In the genomic region with DNA sequence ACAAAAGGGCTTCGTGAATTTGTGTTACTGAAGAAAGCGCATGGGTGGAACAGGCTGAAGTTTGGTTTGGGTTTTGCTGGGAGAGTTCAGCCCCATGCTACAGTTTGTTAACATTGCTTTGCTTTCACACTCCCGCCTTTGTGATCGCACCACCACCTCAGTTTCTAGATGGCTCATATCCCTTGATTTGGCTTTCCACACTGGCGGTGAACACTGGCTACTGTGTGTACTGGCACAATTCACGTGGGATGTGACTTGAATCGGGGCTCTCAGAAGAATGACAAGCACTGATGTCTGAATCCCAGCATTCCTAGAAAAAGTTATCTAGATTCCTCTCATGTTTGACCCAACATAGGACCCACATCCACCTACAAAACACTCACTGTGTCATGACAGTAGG, we compare ENCODE assay signal across 23 mouse cellular contexts.
DNase-seq lines count a peak whose midpoint lies in the region; ATAC-seq lines count a peak whose summit lies in the region.
"Had no signal": no experiment of that assay in that cellular context is flagged by ENCODE, and none has a peak within 500 bp of the region (broad histone marks: within the 10 kb centered on the region; RNA-seq: fewer than 3 reads in every experiment).

No protein-coding gene starts in this region.

- H3K4me2 ChIP-seq in embryonic facial prominence, embryonic 13.5 days = no peak overlapping the region
- H3K4me2 ChIP-seq in hindbrain, embryonic 16.5 days (ENCODE audit: low read length) = no peak overlapping the region
- no peak overlapping the region for H3K4me2 ChIP-seq in hindbrain, embryonic 11.5 days (replicated peaks; ENCODE audit: low read depth, low read length)
- no peak overlapping the region for H3K4me2 ChIP-seq in midbrain, embryonic 15.5 days
- no peak overlapping the region for H3K4me2 ChIP-seq in midbrain, embryonic 13.5 days (replicated peaks)
- H3K4me2 ChIP-seq: embryonic facial prominence, embryonic 12.5 days; heart, embryonic 13.5 days; hindbrain, embryonic 13.5 days had no signal

- H3K27me3 ChIP-seq in embryonic facial prominence, embryonic 13.5 days = no peaks in the 10 kb centered on the region
- H3K27me3 ChIP-seq in embryonic facial prominence, embryonic 10.5 days (replicated peaks; ENCODE audit: low read depth, poor library complexity, severe bottlenecking) = no peaks in the 10 kb centered on the region
- no peaks in the 10 kb centered on the region for H3K27me3 ChIP-seq in hindbrain, embryonic 16.5 days (replicated peaks; ENCODE audit: control insufficient read depth, insufficient read depth, low read length)
- no peaks in the 10 kb centered on the region for H3K27me3 ChIP-seq in hindbrain, embryonic 11.5 days (ENCODE audit: control insufficient read depth, insufficient read depth, low read length)
- H3K27me3 ChIP-seq in midbrain, embryonic 15.5 days (replicated peaks) = no peaks in the 10 kb centered on the region
- no peaks in the 10 kb centered on the region for H3K27me3 ChIP-seq in midbrain, embryonic 13.5 days
- H3K27me3 ChIP-seq: embryonic facial prominence, embryonic 12.5 days; heart, embryonic 13.5 days; hindbrain, embryonic 13.5 days had no signal

- H3K4me1 ChIP-seq in embryonic facial prominence, embryonic 13.5 days = peaks cover 13% of the 10 kb centered on the region
- H3K4me1 ChIP-seq in embryonic facial prominence, embryonic 10.5 days = peaks cover 12% of the 10 kb centered on the region; the same call in 1 of the 2 replicates
- no peaks in the 10 kb centered on the region for H3K4me1 ChIP-seq in hindbrain, embryonic 16.5 days (ENCODE audit: control insufficient read depth, insufficient read depth, low read depth, low read length)
- no peaks in the 10 kb centered on the region for H3K4me1 ChIP-seq in hindbrain, embryonic 11.5 days (replicated peaks; ENCODE audit: control insufficient read depth, insufficient read depth, low read length)
- H3K4me1 ChIP-seq in midbrain, embryonic 15.5 days = no peaks in the 10 kb centered on the region
- no peaks in the 10 kb centered on the region for H3K4me1 ChIP-seq in midbrain, embryonic 13.5 days (replicated peaks)
- H3K4me1 ChIP-seq: embryonic facial prominence, embryonic 12.5 days; heart, embryonic 13.5 days; hindbrain, embryonic 13.5 days had no signal

- H3K9me3 ChIP-seq in embryonic facial prominence, embryonic 13.5 days = no peaks in the 10 kb centered on the region; the same call in 1 of the 2 replicates
- H3K9me3 ChIP-seq in embryonic facial prominence, embryonic 10.5 days = no peaks in the 10 kb centered on the region
- no peaks in the 10 kb centered on the region for H3K9me3 ChIP-seq in hindbrain, embryonic 16.5 days (ENCODE audit: control insufficient read depth, low read length)
- H3K9me3 ChIP-seq in hindbrain, embryonic 11.5 days (ENCODE audit: control insufficient read depth, low read length) = no peaks in the 10 kb centered on the region
- H3K9me3 ChIP-seq in midbrain, embryonic 15.5 days = no peaks in the 10 kb centered on the region
- H3K9me3 ChIP-seq in midbrain, embryonic 13.5 days = no peaks in the 10 kb centered on the region
- H3K9me3 ChIP-seq: embryonic facial prominence, embryonic 12.5 days; heart, embryonic 13.5 days; hindbrain, embryonic 13.5 days had no signal

- H3K9ac ChIP-seq in embryonic facial prominence, embryonic 13.5 days = no peak overlapping the region
- no peak overlapping the region for H3K9ac ChIP-seq in hindbrain, embryonic 16.5 days (ENCODE audit: low read depth, low read length)
- H3K9ac ChIP-seq in hindbrain, embryonic 11.5 days (ENCODE audit: low read depth, low read length) = no peak overlapping the region
- no peak overlapping the region for H3K9ac ChIP-seq in midbrain, embryonic 15.5 days
- no peak overlapping the region for H3K9ac ChIP-seq in midbrain, embryonic 13.5 days (replicated peaks)
- H3K9ac ChIP-seq: embryonic facial prominence, embryonic 12.5 days; heart, embryonic 13.5 days; hindbrain, embryonic 13.5 days had no signal

- DNase-seq in embryonic facial prominence, embryonic 10.5 days (ENCODE audit: low spot score) = no peak
- no peak for DNase-seq in hindbrain, embryonic 11.5 days (ENCODE audit: low spot score)
- DNase-seq in right cerebral cortex, postnatal 10 days (ENCODE audit: low spot score in 2 of 2) = peak; percentile 28 to 34
- no peak for DNase-seq in right cerebral cortex, postnatal 36 days (ENCODE audit: low spot score in 2 of 2)
- DNase-seq: adrenal gland, adult 8-10 months; adrenal gland, postnatal 36 days; B cell, adult 2 months; cerebellum, adult 11 months; cerebellum, adult 8-10 months; cerebellum, postnatal 14 days; embryo, embryonic 11 days; gastrocnemius, postnatal 14 days; heart, postnatal 36 days had no signal

- WGBS in embryonic facial prominence, embryonic 13.5 days = 79% methylated on average over 7 of the region's 7 CpGs
- WGBS in embryonic facial prominence, embryonic 10.5 days = 94% methylated on average over 7 of the region's 7 CpGs
- WGBS in hindbrain, embryonic 16.5 days = 90% methylated on average over 7 of the region's 7 CpGs
- WGBS in hindbrain, embryonic 11.5 days = 87% methylated on average over 7 of the region's 7 CpGs
- 86% methylated on average over 7 of the region's 7 CpGs for WGBS in midbrain, embryonic 15.5 days
- 91% methylated on average over 7 of the region's 7 CpGs for WGBS in midbrain, embryonic 13.5 days

- H3K4me3 ChIP-seq in embryonic facial prominence, embryonic 13.5 days = no peak overlapping the region
- H3K4me3 ChIP-seq in embryonic facial prominence, embryonic 10.5 days = no peak overlapping the region
- H3K4me3 ChIP-seq in hindbrain, embryonic 16.5 days (ENCODE audit: low read length) = no peak overlapping the region
- H3K4me3 ChIP-seq in hindbrain, embryonic 11.5 days (ENCODE audit: low read depth, low read length) = no peak overlapping the region
- H3K4me3 ChIP-seq in midbrain, embryonic 15.5 days = no peak overlapping the region
- no peak overlapping the region for H3K4me3 ChIP-seq in midbrain, embryonic 13.5 days (replicated peaks)
- H3K4me3 ChIP-seq: embryonic facial prominence, embryonic 12.5 days; heart, embryonic 13.5 days; hindbrain, embryonic 13.5 days had no signal

- peak overlapping the region; percentile 65 for H3K27ac ChIP-seq in embryonic facial prominence, embryonic 13.5 days
- no peak overlapping the region for H3K27ac ChIP-seq in embryonic facial prominence, embryonic 10.5 days (replicated peaks)
- no peak overlapping the region for H3K27ac ChIP-seq in hindbrain, embryonic 16.5 days (ENCODE audit: low read depth, low read length)
- H3K27ac ChIP-seq in hindbrain, embryonic 11.5 days (ENCODE audit: low read depth, low read length) = no peak overlapping the region
- H3K27ac ChIP-seq in midbrain, embryonic 15.5 days = no peak overlapping the region
- no peak overlapping the region for H3K27ac ChIP-seq in midbrain, embryonic 13.5 days
- H3K27ac ChIP-seq: embryonic facial prominence, embryonic 12.5 days; heart, embryonic 13.5 days; hindbrain, embryonic 13.5 days had no signal

- ATAC-seq in embryonic facial prominence, embryonic 13.5 days (ENCODE audit: insufficient number of reproducible peaks, insufficient read depth, low FRiP score, low TSS enrichment, low read depth) = no peak
- peak; percentile 64; the same call in 1 of the 2 replicates for ATAC-seq in hindbrain, embryonic 16.5 days
- ATAC-seq in hindbrain, embryonic 11.5 days (ENCODE audit: low FRiP score) = no peak
- ATAC-seq in midbrain, embryonic 15.5 days (replicated peaks) = 0 out of 2 replicates have a peak, but pooled peaks have one; percentile 37
- no peak for ATAC-seq in midbrain, embryonic 13.5 days
- ATAC-seq: CD4-positive, CD25-positive, alpha-beta regulatory T cell, adult 4 months; forebrain, embryonic 14.5 days had no signal

- no peaks in the 10 kb centered on the region for H3K36me3 ChIP-seq in embryonic facial prominence, embryonic 13.5 days
- H3K36me3 ChIP-seq in embryonic facial prominence, embryonic 10.5 days (replicated peaks) = no peaks in the 10 kb centered on the region
- no peaks in the 10 kb centered on the region for H3K36me3 ChIP-seq in hindbrain, embryonic 16.5 days (ENCODE audit: control insufficient read depth, insufficient read depth, low read length)
- no peaks in the 10 kb centered on the region for H3K36me3 ChIP-seq in hindbrain, embryonic 11.5 days (ENCODE audit: control insufficient read depth, insufficient read depth, low read length)
- H3K36me3 ChIP-seq in midbrain, embryonic 15.5 days (replicated peaks) = no peaks in the 10 kb centered on the region
- no peaks in the 10 kb centered on the region for H3K36me3 ChIP-seq in midbrain, embryonic 13.5 days
- H3K36me3 ChIP-seq: embryonic facial prominence, embryonic 12.5 days; G1E; heart, embryonic 13.5 days; hindbrain, embryonic 13.5 days had no signal

Comparison
In these comparisons a context has a peak if more than half of its experiments do, and no peak if none do; other contexts are left out.
1. ATAC-seq: peak in hindbrain, embryonic 16.5 days (single experiment) and midbrain, embryonic 15.5 days (single experiment); none in embryonic facial prominence, embryonic 13.5 days (single experiment), hindbrain, embryonic 11.5 days (single experiment) and midbrain, embryonic 13.5 days (single experiment).
2. DNase-seq: peak in right cerebral cortex, postnatal 10 days (2 of 2); none in embryonic facial prominence, embryonic 10.5 days (single experiment), hindbrain, embryonic 11.5 days (single experiment) and right cerebral cortex, postnatal 36 days (0 of 2).